Mouse (Mus musculus): ENCODE measurements around the gene Golga4.

The Golga4 gene

GRCm38 (mm10) chr9:118506020-118506403, at the start of gene Golga4:
Gene Golga4, plus strand, starts transcription at chr9:118506267.
- peak; percentile 78 for DNase-seq (ENCODE audit: low read depth)

GRCm38 (mm10) chr9:118456405-118456804, 49.7 kb upstream of the Golga4 start:
- no peak for DNase-seq (ENCODE audit: low read depth)

- no peak for DNase-seq (ENCODE audit: low read depth)
Observed at GRCm38 (mm10) chr9:118458039-118458438, 48.0 kb upstream of the Golga4 start.

GRCm38 (mm10) chr9:118464031-118464430, 42.0 kb upstream of the Golga4 start:
- no peak for DNase-seq (ENCODE audit: low read depth)

- DNase-seq (ENCODE audit: low read depth): no peak
Observed at GRCm38 (mm10) chr9:118468301-118468700, 37.8 kb upstream of the Golga4 start.

- no peak for DNase-seq (ENCODE audit: low read depth)
Observed at GRCm38 (mm10) chr9:118469272-118469671, 36.8 kb upstream of the Golga4 start.

- DNase-seq (ENCODE audit: low read depth): no peak
Observed at GRCm38 (mm10) chr9:118471296-118471695, 34.8 kb upstream of the Golga4 start.

- DNase-seq (ENCODE audit: low read depth): no peak
Observed at GRCm38 (mm10) chr9:118476211-118476765, 29.8 kb upstream of the Golga4 start.

GRCm38 (mm10) chr9:118476766-118477271, 29.2 kb upstream of the Golga4 start:
- no peak for DNase-seq (ENCODE audit: low read depth)

- no peak for DNase-seq (ENCODE audit: low read depth)
Observed at GRCm38 (mm10) chr9:118477281-118477931, 28.7 kb upstream of the Golga4 start.

- no peak for DNase-seq (ENCODE audit: low read depth)
Observed at GRCm38 (mm10) chr9:118477961-118478360, 28.1 kb upstream of the Golga4 start, which contains the start of gene Eomes. Gene Eomes, plus strand, starts transcription at chr9:118478212.

- no peak for DNase-seq (ENCODE audit: low read depth)
Observed at GRCm38 (mm10) chr9:118478458-118478838, 27.6 kb upstream of the Golga4 start.

- DNase-seq (ENCODE audit: low read depth): no peak
Observed at GRCm38 (mm10) chr9:118478839-118479507, 27.1 kb upstream of the Golga4 start.

GRCm38 (mm10) chr9:118479508-118480291, 26.4 kb upstream of the Golga4 start:
- no peak for DNase-seq (ENCODE audit: low read depth)

GRCm38 (mm10) chr9:118480292-118480690, 25.8 kb upstream of the Golga4 start:
- DNase-seq (ENCODE audit: low read depth): no peak

- DNase-seq (ENCODE audit: low read depth): peak; percentile 31
Observed at GRCm38 (mm10) chr9:118482210-118482609, 23.9 kb upstream of the Golga4 start.

- no peak for DNase-seq (ENCODE audit: low read depth)
Observed at GRCm38 (mm10) chr9:118486361-118487095, 19.5 kb upstream of the Golga4 start.

- DNase-seq (ENCODE audit: low read depth): no peak
Observed at GRCm38 (mm10) chr9:118487096-118487395, 19.0 kb upstream of the Golga4 start.

- DNase-seq (ENCODE audit: low read depth): peak; percentile 46
Observed at GRCm38 (mm10) chr9:118487636-118488035, 18.4 kb upstream of the Golga4 start.

- DNase-seq (ENCODE audit: low read depth): peak; percentile 82
Observed at GRCm38 (mm10) chr9:118488138-118488895, 17.8 kb upstream of the Golga4 start.
